Mouse (Mus musculus) MEL (cell line): ENCODE results near the gene Arhgap6. TPM values are rescaled to one million over a fixed set of nuclear protein-coding genes. Genes with fewer than 3 reads are reported as not detected.

Source experiments
- DNase-seq: peaks from one replicate; pipeline ENCODE4 v3.0.0; 2011; ENCODE audit warnings: low read depth, low spot score
- H3K27ac ChIP-seq: 2 replicates; pipeline ENCODE4 v1.5.1; 2012; ENCODE audit warnings: low read depth, mild to moderate bottlenecking, control low read depth, low read length, moderate library complexity; ENCODE audit not compliant: control insufficient read depth
- H3K27me3 ChIP-seq, 2 experiments: fragments of 150-350 bp in 1 of 2; sonication (generic) in 1 of 2; 2 replicates each; pipeline ENCODE4 v1.6.1; 2012; ENCODE audit warnings: low read length in 2 of 2, mild to moderate bottlenecking in 2 of 2, improper control_type of control experiment in 1 of 2, moderate library complexity in 1 of 2; ENCODE audit not compliant: insufficient read depth in 2 of 2, control insufficient read depth in 1 of 2
- H3K36me3 ChIP-seq, 2 experiments: 2 replicates each; pipeline ENCODE4 v1.6.1; 2012 to 2014; ENCODE audit warnings: low read length in 2 of 2, improper control_type of control experiment in 1 of 2, inconsistent platforms in 1 of 2, mild to moderate bottlenecking in 1 of 2; ENCODE audit not compliant: insufficient read depth in 2 of 2, control insufficient read depth in 1 of 2
- H3K4me1 ChIP-seq, 2 experiments: fragments of 150-350 bp in 1 of 2; sonication (generic) in 1 of 2; 2 replicates each; pipeline ENCODE4 v1.6.1; 2012; ENCODE audit warnings: low read length in 2 of 2, improper control_type of control experiment in 1 of 2, mild to moderate bottlenecking in 1 of 2; ENCODE audit not compliant: insufficient read depth in 2 of 2, control insufficient read depth in 1 of 2
- H3K4me3 ChIP-seq, 2 experiments: fragments of 150-350 bp in 1 of 2; sonication (generic) in 1 of 2; 2 replicates each; pipeline ENCODE4 v1.5.1; 2012; ENCODE audit warnings: low read depth in 2 of 2, low read length in 2 of 2, mild to moderate bottlenecking in 2 of 2, moderate library complexity in 2 of 2, control low read depth in 1 of 2, improper control_type of control experiment in 1 of 2; ENCODE audit not compliant: control insufficient read depth in 1 of 2, insufficient read depth in 1 of 2
- H3K79me2 ChIP-seq: 2 replicates; pipeline ENCODE4 v1.6.1; 2012; ENCODE audit warnings: mild to moderate bottlenecking, low read length, moderate library complexity; ENCODE audit not compliant: control insufficient read depth, poor library complexity, insufficient read depth
- H3K9ac ChIP-seq: 2 replicates; pipeline ENCODE4 v1.6.1; 2012; ENCODE audit warnings: low read depth, mild to moderate bottlenecking, control low read depth, low read length, moderate library complexity; ENCODE audit not compliant: control insufficient read depth, poor library complexity, severe bottlenecking
- H3K9me3 ChIP-seq: fragments of 150-350 bp; sonication (generic); replicated peaks from 2 replicates; pipeline ENCODE4 v1.6.1; 2012; ENCODE audit warnings: mild to moderate bottlenecking, low read length, improper control_type of control experiment, moderate library complexity; ENCODE audit not compliant: insufficient read depth
- BHLHE40 ChIP-seq: IDR thresholded peaks from 2 replicates; pipeline ENCODE4 v1.6.1; 2012; ENCODE audit warnings: low read depth, mild to moderate bottlenecking, inconsistent platforms, low read length, improper control_type of control experiment, borderline replicate concordance
- CHD1 ChIP-seq: IDR thresholded peaks from 2 replicates; pipeline ENCODE4 v1.6.1; 2012; ENCODE audit warnings: low read depth, mild to moderate bottlenecking, inconsistent platforms, low read length, improper control_type of control experiment
- CTCF ChIP-seq, 3 experiments: IDR thresholded peaks in 2 of 3; conservative IDR thresholded peaks in 1 of 3; 2 replicates each; pipeline ENCODE4 v1.5.1; 2011 to 2012; ENCODE audit warnings: low read length in 3 of 3, low read depth in 2 of 3, mild to moderate bottlenecking in 2 of 3, improper control_type of control experiment in 1 of 3, inconsistent platforms in 1 of 3, mixed read lengths in 1 of 3, moderate library complexity in 1 of 3; ENCODE audit not compliant: control insufficient read depth in 1 of 3, insufficient read depth in 1 of 3, poor library complexity in 1 of 3, severe bottlenecking in 1 of 3
- GABPA ChIP-seq: IDR thresholded peaks from 2 replicates; pipeline ENCODE4 v1.6.1; 2012; ENCODE audit warnings: low read depth, mild to moderate bottlenecking, inconsistent platforms, low read length, improper control_type of control experiment, moderate library complexity
- JUND ChIP-seq: IDR thresholded peaks from 2 replicates; pipeline ENCODE4 v1.6.1; 2011; ENCODE audit warnings: low read depth, mild to moderate bottlenecking, improper control_type of control experiment, low read length
- KAT2A ChIP-seq: conservative IDR thresholded peaks from 2 replicates; pipeline ENCODE4 v1.6.1; 2012; ENCODE audit warnings: low read depth, low read length, improper control_type of control experiment, inconsistent platforms
- MAFK ChIP-seq: IDR thresholded peaks from 2 replicates; pipeline ENCODE4 v1.6.1; 2011; ENCODE audit warnings: low read depth, mild to moderate bottlenecking, low read length, improper control_type of control experiment, borderline replicate concordance
- MAX ChIP-seq: IDR thresholded peaks from 2 replicates; pipeline ENCODE4 v1.6.1; 2011; ENCODE audit warnings: low read length, improper control_type of control experiment
- MEF2A ChIP-seq: IDR thresholded peaks from 2 replicates; pipeline ENCODE4 v1.6.1; 2014; ENCODE audit warnings: low read depth, mild to moderate bottlenecking, inconsistent platforms, low read length, improper control_type of control experiment; ENCODE audit not compliant: poor library complexity, insufficient replicate concordance, severe bottlenecking; ENCODE audit errors: extremely low read depth
- NELFE ChIP-seq: IDR thresholded peaks from 2 replicates; pipeline ENCODE4 v1.6.1; 2011; ENCODE audit warnings: low read depth, low read length, improper control_type of control experiment
- NRF1 ChIP-seq: IDR thresholded peaks from 2 replicates; pipeline ENCODE4 v1.6.1; 2014; ENCODE audit warnings: low read depth, mild to moderate bottlenecking, inconsistent platforms, low read length, improper control_type of control experiment, moderate library complexity; ENCODE audit not compliant: poor library complexity, insufficient read depth, severe bottlenecking
- POLR2A ChIP-seq, 2 experiments: IDR thresholded peaks; 2 replicates each; pipeline ENCODE4 v1.6.1; 2011 to 2012; ENCODE audit warnings: low read length in 2 of 2, mild to moderate bottlenecking in 2 of 2, control low read depth in 1 of 2, improper control_type of control experiment in 1 of 2, low read depth in 1 of 2, moderate library complexity in 1 of 2; ENCODE audit not compliant: control insufficient read depth in 1 of 2, insufficient read depth in 1 of 2, poor library complexity in 1 of 2
- POLR2AphosphoS2 ChIP-seq: IDR thresholded peaks from 2 replicates; pipeline ENCODE4 v1.6.1; 2011; ENCODE audit warnings: low read length, improper control_type of control experiment
- POLR2AphosphoS5 ChIP-seq: IDR thresholded peaks from 2 replicates; pipeline ENCODE4 v1.6.1; 2012; ENCODE audit warnings: low read depth, borderline replicate concordance, mild to moderate bottlenecking, inconsistent platforms, low read length, moderate library complexity, mixed read lengths
- RAD21 ChIP-seq: IDR thresholded peaks from 2 replicates; pipeline ENCODE4 v1.6.1; 2011; ENCODE audit warnings: mild to moderate bottlenecking, low read depth, low read length, improper control_type of control experiment
- RCOR1 ChIP-seq: IDR thresholded peaks from 2 replicates; pipeline ENCODE4 v1.6.1; 2012; ENCODE audit warnings: low read depth, mild to moderate bottlenecking, inconsistent platforms, low read length, improper control_type of control experiment
- SIN3A ChIP-seq: IDR thresholded peaks from 2 replicates; pipeline ENCODE4 v1.6.1; 2012; ENCODE audit warnings: low read length, improper control_type of control experiment, inconsistent platforms
- SMC3 ChIP-seq: IDR thresholded peaks from 2 replicates; pipeline ENCODE4 v1.6.1; 2011; ENCODE audit warnings: low read depth, low read length, improper control_type of control experiment
- TAL1 ChIP-seq: IDR thresholded peaks from 2 replicates; pipeline ENCODE4 v1.6.1; 2012; ENCODE audit warnings: mild to moderate bottlenecking, inconsistent platforms, low read length, moderate library complexity, mixed read lengths
- TBP ChIP-seq: IDR thresholded peaks from 2 replicates; pipeline ENCODE4 v1.8.0; 2011; ENCODE audit warnings: low read depth, low read length, improper control_type of control experiment
- UBTF ChIP-seq: IDR thresholded peaks from 2 replicates; pipeline ENCODE4 v1.6.1; 2012; ENCODE audit warnings: low read depth, mild to moderate bottlenecking, inconsistent platforms, low read length, improper control_type of control experiment, moderate library complexity, borderline replicate concordance; ENCODE audit not compliant: insufficient read depth
- ZC3H11A ChIP-seq: IDR thresholded peaks from 2 replicates; pipeline ENCODE4 v1.6.1; 2012; ENCODE audit warnings: low read depth, mild to moderate bottlenecking, inconsistent platforms, low read length, improper control_type of control experiment
- ZKSCAN1 ChIP-seq: IDR thresholded peaks from 2 replicates; pipeline ENCODE4 v1.6.1; 2012; ENCODE audit warnings: low read depth, mild to moderate bottlenecking, inconsistent platforms, low read length, improper control_type of control experiment, moderate library complexity
- ZMIZ1 ChIP-seq: IDR thresholded peaks from 2 replicates; pipeline ENCODE4 v1.6.1; 2012; ENCODE audit warnings: low read depth, mild to moderate bottlenecking, inconsistent platforms, low read length, improper control_type of control experiment, moderate library complexity
- ZNF384 ChIP-seq: IDR thresholded peaks from 2 replicates; pipeline ENCODE4 v1.6.1; 2012; ENCODE audit warnings: low read depth, mild to moderate bottlenecking, inconsistent platforms, low read length, improper control_type of control experiment
- polyA plus RNA-seq, 2 experiments: library from polyadenylated mRNA; stranded (reverse) in 1 of 2; unstranded in 1 of 2; fragments of >175 nt in 1 of 2; fragments of >200 nt in 1 of 2; gene quantifications; 2 replicates each; pipeline versions ENCODE4 v1.2.1 to v1.2.4; 2012; ENCODE audit warnings: low replicate concordance in 2 of 2, low read depth in 1 of 2; ENCODE audit not compliant: insufficient read length in 2 of 2, insufficient read depth in 1 of 2, missing spikeins in 1 of 2
- total RNA-seq: library from RNA; depleted of rRNA; stranded (reverse); fragments of 300-350 nt; gene quantifications from 2 replicates; pipeline ENCODE4 v1.2.3, GENCODE M21; 2012

The Arhgap6 gene
- total and polyA plus RNA-seq, 3 experiments: 4.4 to 21.7 TPM; not detected in 1

- Histone ChIP-seq H3K36me3 (no peaks in the 10 kb centered on the region), H3K4me1 (no peaks in the 10 kb centered on the region), H3K27ac (no peak overlapping the region), H3K9ac (no peak overlapping the region), H3K27me3 (no peaks in the 10 kb centered on the region), H3K9me3 (no peaks in the 10 kb centered on the region), H3K4me3 (no peak overlapping the region), H3K79me2 (no peaks in the 10 kb centered on the region)
- DNase-seq: no peak
- TF ChIP-seq BHLHE40: no peak
- no peak for TF ChIP-seq ZC3H11A
- no peak for TF ChIP-seq RCOR1
- TF ChIP-seq CTCF (IDR thresholded peaks at IDR 0.05 in 2 of 3, conservative IDR thresholded peaks at IDR 0.05 in 1 of 3; ENCODE audit: control insufficient read depth in 1 of 3, insufficient read depth in 1 of 3, low read depth in 2 of 3, low read length in 3 of 3, poor library complexity in 1 of 3, severe bottlenecking in 1 of 3): no peak
- no peak for TF ChIP-seq RAD21
- no peak for TF ChIP-seq POLR2AphosphoS2
- TF ChIP-seq CHD1: no peak
- no peak for TF ChIP-seq ZNF384
- no peak for TF ChIP-seq MAFK
- no peak for TF ChIP-seq JUND
- TF ChIP-seq POLR2AphosphoS5: no peak
Observed at GRCm38 (mm10) chrX:168932420-168932819, 137.5 kb downstream of the Arhgap6 start.

- Histone ChIP-seq H3K27ac (no peak overlapping the region), H3K36me3 (no peaks in the 10 kb centered on the region), H3K9me3 (no peaks in the 10 kb centered on the region), H3K4me3 (no peak overlapping the region), H3K27me3 (no peaks in the 10 kb centered on the region), H3K9ac (no peak overlapping the region), H3K4me1 (no peaks in the 10 kb centered on the region), H3K79me2 (no peaks in the 10 kb centered on the region)
- no peak for TF ChIP-seq MEF2A
- peak; percentile 28 to 89 (median 54) for TF ChIP-seq CTCF (IDR thresholded peaks at IDR 0.05 in 2 of 3, conservative IDR thresholded peaks at IDR 0.05 in 1 of 3; ENCODE audit: control insufficient read depth in 1 of 3, insufficient read depth in 1 of 3, low read depth in 2 of 3, low read length in 3 of 3, poor library complexity in 1 of 3, severe bottlenecking in 1 of 3)
- TF ChIP-seq SMC3: peak; percentile 89
- no peak for TF ChIP-seq MAX
- TF ChIP-seq ZC3H11A: peak; percentile 90
- TF ChIP-seq RAD21: peak; percentile 96
- DNase-seq: peak; percentile 67
Observed at GRCm38 (mm10) chrX:168935447-168935846, 140.5 kb downstream of the Arhgap6 start.

GRCm38 (mm10) chrX:168937941-168938340 is 143.0 kb downstream of the Arhgap6 start:
- H3K4me1 ChIP-seq: no peaks in the 10 kb centered on the region
- H3K79me2 ChIP-seq: no peaks in the 10 kb centered on the region
- DNase-seq: peak; percentile 57
- H3K9ac ChIP-seq: no peak overlapping the region
- 0 out of 4 replicates have a peak overlapping the region, but pooled peaks of 1 of the 2 experiments have one; percentile 20 for H3K4me3 ChIP-seq
- H3K27ac ChIP-seq: no peak overlapping the region
- no peaks in the 10 kb centered on the region for H3K27me3 ChIP-seq
- no peaks in the 10 kb centered on the region for H3K9me3 ChIP-seq
- no peaks in the 10 kb centered on the region for H3K36me3 ChIP-seq
- TF ChIP-seq POLR2A (IDR thresholded peaks at IDR 0.05; ENCODE audit: control insufficient read depth in 1 of 2, insufficient read depth in 1 of 2, low read depth in 1 of 2, low read length in 2 of 2, poor library complexity in 1 of 2) (no peak), ZKSCAN1 (no peak), UBTF (no peak), GABPA (no peak), TBP (no peak), ZMIZ1 (no peak), TAL1 (no peak), KAT2A (no peak), NRF1 (no peak), RCOR1 (no peak), SIN3A (no peak; the same call in 1 of the 2 replicates), NELFE (no peak), ZC3H11A (peak; percentile 91), CTCF (IDR thresholded peaks at IDR 0.05 in 2 of 3, conservative IDR thresholded peaks at IDR 0.05 in 1 of 3; ENCODE audit: control insufficient read depth in 1 of 3, insufficient read depth in 1 of 3, low read depth in 2 of 3, low read length in 3 of 3, poor library complexity in 1 of 3, severe bottlenecking in 1 of 3) (peak; percentile 35 to 78 (median 61))
